Mouse (Mus musculus) kidney, adult 2 months (tissue): Measurements from ENCODE around the gene Olfr600. TPM values are rescaled to one million over a fixed set of nuclear protein-coding genes. Genes with fewer than 3 reads are reported as not detected.
"Not testable (repeated sequence)": the region's sequence is repeated elsewhere in the genome, so short reads cannot be mapped to it uniquely, and the experiment has no call there.

Experiments used
- DNase-seq: peaks from one replicate; pipeline ENCODE4 v3.0.0; 2021
- H3K27ac ChIP-seq: fragments of 200-500 bp; 2 replicates; pipeline ENCODE4 v1.5.1; 2012; ENCODE audit warnings: low read depth, low read length, control low read depth, inconsistent platforms; ENCODE audit not compliant: insufficient read depth
- H3K27me3 ChIP-seq: fragments of 200-500 bp; replicated peaks from 2 replicates; pipeline ENCODE4 v1.6.1; 2012; ENCODE audit warnings: mild to moderate bottlenecking, moderate library complexity, low read length, inconsistent platforms; ENCODE audit not compliant: control insufficient read depth, insufficient read depth
- H3K36me3 ChIP-seq: fragments of 200-500 bp; 2 replicates; pipeline ENCODE4 v1.6.1; 2012; ENCODE audit warnings: mild to moderate bottlenecking, moderate library complexity, low read length, inconsistent platforms; ENCODE audit not compliant: control insufficient read depth, insufficient read depth
- H3K4me1 ChIP-seq: fragments of 200-500 bp; 2 replicates; pipeline ENCODE4 v1.6.1; 2011; ENCODE audit warnings: low read length; ENCODE audit not compliant: control insufficient read depth, insufficient read depth
- H3K4me3 ChIP-seq: fragments of 200-500 bp; 2 replicates; pipeline ENCODE4 v1.5.1; 2011; ENCODE audit warnings: mild to moderate bottlenecking, low read depth, low read length, control low read depth; ENCODE audit not compliant: insufficient read depth
- CTCF ChIP-seq: fragments of 200-500 bp; conservative IDR thresholded peaks from 2 replicates; pipeline ENCODE4 v1.5.1; 2011; ENCODE audit warnings: low read depth, mild to moderate bottlenecking, control low read depth, low read length, moderate library complexity, mixed read lengths; ENCODE audit not compliant: insufficient read depth, insufficient read length
- POLR2A ChIP-seq: fragments of 200-500 bp; IDR thresholded peaks from one replicate; pipeline ENCODE4 v1.6.1; 2011; ENCODE audit warnings: low read depth, low read length, control low read depth
- WGBS: fragments of 180-500 bp; shearing (Covaris S2); methylation state at CpG from one replicate; pipeline ENCODE4 v1.1.7; 2018; 5-methylcytosine and 5-hydroxymethylcytosine counted together
- polyA plus RNA-seq: library from polyadenylated mRNA; depleted of rRNA; stranded (reverse); fragments of >200 nt; gene quantifications from 2 replicates; pipeline ENCODE4 v1.2.3, GENCODE M21; 2012; rRNA removed

Gene Olfr600
- polyA plus RNA-seq, result not detected in 2 replicates

GRCm38 (mm10) chr7:103349569-103349968, at the start of gene Olfr600:
TSS of gene Olfr600 (minus strand) at chr7:103349669.
- no peak within 1 kb of the TSS for H3K27ac ChIP-seq
- no peaks in the 10 kb centered on the region for H3K27me3 ChIP-seq
- TF ChIP-seq CTCF, result no peak
- TF ChIP-seq POLR2A, result no peak
- no peak within 1 kb of the TSS for H3K4me3 ChIP-seq
- DNase-seq, result no peak
- H3K4me1 ChIP-seq, result no peaks in the 10 kb centered on the region
- H3K36me3 ChIP-seq, result no peaks in the 10 kb centered on the region

GRCm38 (mm10) chr7:103398981-103399380, 49.5 kb upstream of the Olfr600 start:
- Histone ChIP-seq H3K36me3 (no peaks in the 10 kb centered on the region), H3K4me3 (no peak overlapping the region), H3K4me1 (no peaks in the 10 kb centered on the region), H3K27ac (no peak overlapping the region), H3K27me3 (no peaks in the 10 kb centered on the region)
- DNase-seq, result no peak
- 5% methylated on average over 1 of the region's 1 CpGs for WGBS
- TF ChIP-seq CTCF, result no peak
- no peak for TF ChIP-seq POLR2A

DNA sequence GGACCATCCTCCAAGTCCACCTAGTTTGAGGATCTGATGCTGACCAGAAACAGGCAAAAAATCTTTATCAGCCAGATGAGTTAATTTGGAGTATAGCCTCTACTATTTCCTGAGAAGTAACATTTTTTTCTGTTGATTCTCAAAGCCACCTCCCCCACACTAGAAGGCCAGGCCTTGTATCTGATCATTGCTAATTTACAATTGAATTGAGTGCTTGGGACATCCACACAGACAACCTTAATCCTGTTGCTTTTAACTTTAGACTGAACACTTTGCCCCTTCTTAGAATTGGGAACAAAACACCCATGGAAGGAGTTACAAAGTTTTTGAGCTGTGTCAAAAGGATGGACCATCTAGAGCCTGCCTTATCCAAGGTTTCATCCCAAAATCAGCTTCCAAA, 48.3 kb upstream of the Olfr600 start:
- Histone ChIP-seq H3K36me3 (no peaks in the 10 kb centered on the region), H3K27me3 (no peaks in the 10 kb centered on the region), H3K27ac (no peak overlapping the region), H3K4me3 (no peak overlapping the region), H3K4me1 (no peaks in the 10 kb centered on the region)
- TF ChIP-seq CTCF, result no peak
- no peak for TF ChIP-seq POLR2A
- DNase-seq, result no peak

- Histone ChIP-seq H3K4me3 (no peak within 1 kb of the TSS), H3K27ac (no peak within 1 kb of the TSS), H3K4me1 (no peaks in the 10 kb centered on the region), H3K36me3 (no peaks in the 10 kb centered on the region), H3K27me3 (no peaks in the 10 kb centered on the region)
- TF ChIP-seq POLR2A (no peak), CTCF (no peak)
- DNase-seq, result no peak
Observed at GRCm38 (mm10) chr7:103386077-103386476, 36.6 kb upstream of the Olfr600 start, which contains the start of gene Olfr603. TSS of gene Olfr603 (minus strand) at chr7:103386177.

GRCm38 (mm10) chr7:103362555-103362954, 13.1 kb upstream of the Olfr600 start, which contains the start of gene Olfr601:
TSS of gene Olfr601 (minus strand) at chr7:103362655.
- no peak within 1 kb of the TSS for H3K4me3 ChIP-seq
- no peaks in the 10 kb centered on the region for H3K27me3 ChIP-seq
- DNase-seq, result no peak
- TF ChIP-seq POLR2A (no peak), CTCF (no peak)
- H3K4me1 ChIP-seq, result no peaks in the 10 kb centered on the region
- 98% methylated on average over 1 of the region's 1 CpGs for WGBS
- H3K27ac ChIP-seq, result no peak within 1 kb of the TSS
- H3K36me3 ChIP-seq, result no peaks in the 10 kb centered on the region

- H3K27ac ChIP-seq, result no peak within 1 kb of the TSS
- no peaks in the 10 kb centered on the region for H3K36me3 ChIP-seq
- 83% methylated on average over 1 of the region's 1 CpGs for WGBS
- TF ChIP-seq POLR2A, result no peak
- TF ChIP-seq CTCF, result no peak
- no peak for DNase-seq
- no peaks in the 10 kb centered on the region for H3K4me1 ChIP-seq
- H3K27me3 ChIP-seq, result no peaks in the 10 kb centered on the region
- no peak within 1 kb of the TSS for H3K4me3 ChIP-seq
Observed at GRCm38 (mm10) chr7:103335617-103336016, 13.9 kb downstream of the Olfr600 start, which contains the start of gene Olfr599. TSS of gene Olfr599 (plus strand) at chr7:103335917.

DNA sequence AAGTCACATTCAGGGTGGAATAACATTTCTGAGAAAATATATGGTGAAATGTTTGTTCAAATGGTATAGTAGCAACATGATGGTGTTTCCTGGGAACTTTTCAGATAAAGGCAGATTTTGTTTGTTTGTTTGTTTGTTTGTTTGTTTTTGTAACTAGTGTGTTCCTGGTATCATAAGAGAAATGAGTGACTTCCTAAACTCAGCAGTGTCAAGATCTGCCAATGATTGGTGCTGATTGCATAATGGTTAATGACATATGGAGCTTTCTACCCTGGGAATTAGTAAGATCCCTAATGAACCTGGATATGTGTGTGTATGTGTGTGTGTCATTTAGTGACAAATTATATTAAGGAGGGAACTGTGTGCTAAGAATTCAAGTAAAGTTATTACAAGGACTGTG, 26.2 kb downstream of the Olfr600 start, which contains the start of gene Olfr598:
Gene Olfr598, plus strand, starts transcription at position 301 of the 400 bp plus-strand sequence.
- Histone ChIP-seq H3K4me3 (no peak within 1 kb of the TSS), H3K27me3 (no peaks in the 10 kb centered on the region)

GRCm38 (mm10) chr7:103316015-103316414, 33.5 kb downstream of the Olfr600 start, which contains the start of gene Olfr597:
TSS of gene Olfr597 (plus strand) at chr7:103316315.
- H3K36me3 ChIP-seq, DNase-seq, H3K27ac ChIP-seq, H3K27me3 ChIP-seq, H3K4me1 ChIP-seq, H3K4me3 ChIP-seq: not testable (repeated sequence)
- 90% methylated on average over 2 of the region's 2 CpGs for WGBS

More for the DNA sequence above, 26.2 kb downstream of the Olfr600 start, which contains the start of gene Olfr598:
- no peak for DNase-seq
- Histone ChIP-seq H3K4me1 (no peaks in the 10 kb centered on the region), H3K27ac (no peak within 1 kb of the TSS), H3K36me3 (no peaks in the 10 kb centered on the region)
- TF ChIP-seq POLR2A (no peak), CTCF (no peak)

DNA sequence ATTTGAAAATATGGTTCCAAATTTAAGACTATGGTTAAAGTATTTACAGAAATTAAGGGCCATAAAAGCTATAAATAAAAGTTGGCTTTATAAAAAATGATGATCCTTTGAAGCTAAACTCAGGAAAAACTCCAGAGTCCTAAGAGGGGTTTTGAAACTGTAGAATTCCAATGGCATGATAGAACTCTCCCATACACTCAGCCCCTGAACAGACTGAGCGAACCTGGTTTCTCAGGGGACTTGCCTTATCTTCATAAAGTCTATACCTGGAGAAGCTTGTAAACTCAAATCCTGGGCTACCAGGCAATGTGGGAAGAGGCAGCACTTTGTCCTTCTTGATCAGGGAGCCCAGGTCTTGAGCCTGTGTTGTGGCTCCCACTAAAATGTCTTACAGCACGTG, 44.1 kb downstream of the Olfr600 start, which contains the start of gene Olfr596:
Gene Olfr596, plus strand, starts transcription at position 301 of the 400 bp plus-strand sequence.
- 88% methylated on average over 2 of the region's 2 CpGs for WGBS

More for the DNA sequence above, 44.1 kb downstream of the Olfr600 start, which contains the start of gene Olfr596:
- H3K36me3 ChIP-seq, DNase-seq, H3K27me3 ChIP-seq, H3K27ac ChIP-seq, H3K4me1 ChIP-seq, H3K4me3 ChIP-seq: not testable (repeated sequence)
